Mouse (Mus musculus): ENCODE results near the gene Sdhc. TPM values are rescaled to one million over a fixed set of nuclear protein-coding genes. Genes with fewer than 3 reads are reported as not detected.
"Not testable (repeated sequence)": the region's sequence is repeated elsewhere in the genome, so short reads cannot be mapped to it uniquely, and the experiment has no call there.

Gene Sdhc
- polyA plus RNA-seq, 1 experiment = 250 TPM

DNA sequence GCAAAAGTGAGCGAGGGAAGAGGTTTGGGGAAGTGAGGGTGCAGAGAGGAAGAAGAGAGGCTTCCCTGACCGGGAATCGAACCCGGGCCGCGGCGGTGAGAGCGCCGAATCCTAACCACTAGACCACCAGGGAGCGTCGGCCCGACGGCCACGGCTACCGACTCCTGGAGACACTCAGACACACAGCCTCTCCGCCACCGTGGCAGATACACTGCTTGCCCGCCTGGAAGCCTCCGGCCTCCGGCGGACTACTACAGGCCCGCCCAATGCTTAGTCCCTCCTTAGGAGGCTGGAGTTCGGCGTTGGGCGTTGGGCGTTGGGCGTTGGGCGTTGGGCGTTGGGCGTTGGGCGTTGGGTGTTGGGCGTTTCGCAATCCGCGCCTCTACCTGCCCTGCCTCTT is 71.1 kb downstream of the Sdhc start:
- DNase-seq (ENCODE audit: low read depth) = not testable (repeated sequence)

DNA sequence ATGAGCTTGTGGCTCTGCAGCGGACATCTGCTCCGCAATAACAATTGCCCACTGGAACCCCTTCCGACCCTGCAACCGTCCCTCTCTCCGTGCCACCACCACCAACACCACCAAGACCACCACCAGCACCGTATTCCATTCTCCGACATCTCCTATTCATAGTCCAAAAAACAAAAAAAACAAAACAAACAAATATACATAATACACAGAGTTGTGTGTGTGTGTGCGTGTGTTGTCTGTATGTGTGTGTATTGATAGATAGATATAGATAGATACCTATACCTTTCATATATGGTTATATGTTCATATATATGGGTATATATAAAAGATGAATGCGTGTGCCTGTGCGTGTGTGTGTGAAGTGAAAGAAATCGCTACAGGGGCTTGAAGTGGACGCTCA is 72.0 kb downstream of the Sdhc start:
- DNase-seq (ENCODE audit: low read depth) = not testable (repeated sequence)

DNA sequence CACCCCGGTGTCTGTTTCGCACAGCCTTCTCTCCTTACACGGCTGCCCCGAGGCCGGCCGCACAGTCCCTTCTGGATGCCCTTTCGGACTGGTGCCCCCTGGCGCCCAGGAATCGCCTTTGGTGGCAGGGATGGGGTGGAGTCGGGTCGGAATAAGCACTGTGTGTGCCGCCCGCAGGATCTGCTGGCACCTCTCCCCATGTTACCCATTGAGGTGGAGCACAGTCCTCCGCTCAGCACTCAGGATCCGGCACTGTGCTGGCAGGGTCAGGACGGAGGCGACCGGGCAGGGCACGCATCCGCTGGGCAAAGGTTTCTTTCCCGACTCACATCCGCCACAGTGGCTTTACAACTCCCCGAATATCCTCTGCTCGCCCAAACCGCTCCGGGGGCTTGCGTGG is 72.4 kb downstream of the Sdhc start:
- not testable (repeated sequence) for DNase-seq (ENCODE audit: low read depth)

DNA sequence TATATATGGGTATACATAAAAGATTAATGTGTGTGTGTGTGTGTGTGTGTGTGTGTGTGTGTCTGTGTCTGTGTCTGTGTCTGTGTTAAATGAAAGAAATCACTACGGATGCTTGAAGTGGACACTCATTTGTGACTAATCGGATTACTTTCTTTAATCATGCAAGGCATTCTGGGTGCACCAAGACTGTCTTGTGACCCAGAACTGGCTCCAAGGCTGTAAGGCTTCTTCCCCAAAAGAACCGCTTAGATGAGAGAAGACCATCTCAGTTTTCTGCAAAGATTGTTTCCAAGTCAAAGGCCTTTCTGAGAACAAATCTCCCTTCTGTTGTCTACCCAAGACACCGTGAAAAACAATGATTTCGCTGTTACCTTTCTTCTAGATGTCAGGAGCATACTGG is 73.2 kb downstream of the Sdhc start:
- DNase-seq (ENCODE audit: low read depth) = not testable (repeated sequence)

Other genes with a start within 250 kb of the Sdhc start
- gene Fcrlb, start 237.7 kb downstream of the Sdhc start, polyA plus RNA-seq (2012; rRNA removed) = 0.14 and 0.15 TPM in 2 replicates
- 0.53 and 0.91 TPM in 2 replicates for gene Fcrla, start 223.0 kb downstream of the Sdhc start, polyA plus RNA-seq (2012; rRNA removed)
- gene Fcgr2b, start 174.1 kb downstream of the Sdhc start, polyA plus RNA-seq (2012; rRNA removed) = 43.9 and 56.3 TPM in 2 replicates
- gene Fcgr4, start 131.7 kb downstream of the Sdhc start, polyA plus RNA-seq (2012; rRNA removed) = 1.5 TPM in 2 replicates
- 20.4 and 28.6 TPM in 2 replicates for gene Fcgr3, start 85.7 kb downstream of the Sdhc start, polyA plus RNA-seq (2012; rRNA removed)
- 12.0 and 21.2 TPM in 2 replicates for gene Cfap126, start 36.7 kb downstream of the Sdhc start, polyA plus RNA-seq (2012; rRNA removed)
- 2.3 and 2.9 TPM in 2 replicates for gene Mpz, start 108 bp upstream of the Sdhc start, polyA plus RNA-seq (2012; rRNA removed)
- gene Pcp4l1, start 45.7 kb upstream of the Sdhc start, polyA plus RNA-seq (2012; rRNA removed) = 14.0 and 22.0 TPM in 2 replicates
- gene Nr1i3, start 63.4 kb upstream of the Sdhc start, polyA plus RNA-seq (2012; rRNA removed) = 0.05 and 0.09 TPM in 2 replicates
- gene Tomm40l, start 71.9 kb upstream of the Sdhc start, polyA plus RNA-seq (2012; rRNA removed) = 25.4 and 31.8 TPM in 2 replicates
- 1.5 and 18.5 TPM in 2 replicates for gene Apoa2, start 74.5 kb upstream of the Sdhc start, polyA plus RNA-seq (2012; rRNA removed)
- 71.7 and 80.1 TPM in 2 replicates for gene Fcer1g, start 83.8 kb upstream of the Sdhc start, polyA plus RNA-seq (2012; rRNA removed)
- gene Adamts4, start 99.8 kb upstream of the Sdhc start, polyA plus RNA-seq (2012; rRNA removed) = 2.3 and 2.6 TPM in 2 replicates
- 145 and 146 TPM in 2 replicates for gene Ndufs2, start 100.8 kb upstream of the Sdhc start, polyA plus RNA-seq (2012; rRNA removed)
- 69.9 and 71.7 TPM in 2 replicates for gene B4galt3, start 119.7 kb upstream of the Sdhc start, polyA plus RNA-seq (2012; rRNA removed)
- 47.3 and 54.4 TPM in 2 replicates for gene Ppox, start 130.6 kb upstream of the Sdhc start, polyA plus RNA-seq (2012; rRNA removed)
- gene Usp21, start 137.4 kb upstream of the Sdhc start, polyA plus RNA-seq (2012; rRNA removed) = 35.0 and 36.8 TPM in 2 replicates
- 42.7 and 47.2 TPM in 2 replicates for gene Ufc1, start 144.4 kb upstream of the Sdhc start, polyA plus RNA-seq (2012; rRNA removed)
- gene Dedd, start 178.5 kb upstream of the Sdhc start, polyA plus RNA-seq (2012; rRNA removed) = 44.4 and 50.1 TPM in 2 replicates
- 91.9 and 95.5 TPM in 2 replicates for gene Nit1, start 195.0 kb upstream of the Sdhc start, polyA plus RNA-seq (2012; rRNA removed)
- 16.2 and 30.5 TPM in 2 replicates for gene Pfdn2, start 195.1 kb upstream of the Sdhc start, polyA plus RNA-seq (2012; rRNA removed)
- 5.0 and 9.8 TPM in 2 replicates for gene Klhdc9, start 210.2 kb upstream of the Sdhc start, polyA plus RNA-seq (2012; rRNA removed)
- 19.8 and 31.8 TPM in 2 replicates for gene Nectin4, start 219.5 kb upstream of the Sdhc start, polyA plus RNA-seq (2012; rRNA removed)
- gene Arhgap30, start 238.4 kb upstream of the Sdhc start, polyA plus RNA-seq (2012; rRNA removed) = 3.8 and 4.5 TPM in 2 replicates

Measured in gonadal fat pad, adult 2 months (tissue).